Mouse (Mus musculus) lung, embryonic 15.5 days (tissue): ENCODE results near the gene Sppl2b. TPM values are rescaled to one million over a fixed set of nuclear protein-coding genes. Genes with fewer than 3 reads are reported as not detected.
A peak's percentile ranks its signal among the peaks of the same experiment; 100 is the strongest.

Source experiments
- ATAC-seq: fragments of 200-750 bp; cut with Nextera tagmentation; 2 replicates; pipeline ENCODE4 v1.8.0; 2017; ENCODE audit warnings: moderate number of reproducible peaks, borderline replicate concordance; ENCODE audit not compliant: low FRiP score, low TSS enrichment; ENCODE audit errors: extremely low read depth
- H3K27ac ChIP-seq: fragments of 300-500 bp; sonication (generic); 2 replicates; pipeline ENCODE4 v1.5.1; 2015; ENCODE audit warnings: moderate library complexity, mild to moderate bottlenecking, inconsistent platforms
- H3K27me3 ChIP-seq: fragments of 300-500 bp; sonication (generic); 2 replicates; pipeline ENCODE4 v1.6.1; 2015; ENCODE audit warnings: inconsistent platforms
- H3K36me3 ChIP-seq: fragments of 300-500 bp; sonication (generic); 2 replicates; pipeline ENCODE4 v1.6.1; 2015; ENCODE audit warnings: inconsistent platforms
- H3K4me1 ChIP-seq: fragments of 300-500 bp; sonication (generic); 2 replicates; pipeline ENCODE4 v1.6.1; 2015; ENCODE audit warnings: inconsistent platforms
- H3K4me2 ChIP-seq: fragments of 300-500 bp; sonication (generic); 2 replicates; pipeline ENCODE4 v1.6.1; 2015; ENCODE audit warnings: inconsistent platforms, mild to moderate bottlenecking, moderate library complexity
- H3K4me3 ChIP-seq: fragments of 300-500 bp; sonication (generic); 2 replicates; pipeline ENCODE4 v1.5.1; 2015; ENCODE audit warnings: mild to moderate bottlenecking, inconsistent platforms
- H3K9ac ChIP-seq: fragments of 300-500 bp; sonication (generic); 2 replicates; pipeline ENCODE4 v1.6.1; 2015; ENCODE audit warnings: inconsistent platforms
- H3K9me3 ChIP-seq: fragments of 300-500 bp; sonication (generic); 2 replicates; pipeline ENCODE4 v1.6.1; 2016; ENCODE audit warnings: inconsistent platforms
- WGBS: fragments of 180-500 bp; shearing (Covaris S2); methylation state at CpG from one replicate; pipeline ENCODE4 v1.1.7; 2015; 5-methylcytosine and 5-hydroxymethylcytosine counted together
- polyA plus RNA-seq: library from polyadenylated mRNA; unstranded; fragments of >200 nt; fragmentation: Nextera tagmentation; extraction: Ambion mirVana; gene quantifications from 2 replicates; pipeline ENCODE4 v1.2.1, GENCODE M21; 2015

Gene Sppl2b
- polyA plus RNA-seq, 1 experiment from 2014 or later: 40.8 TPM

GRCm38 (mm10) chr10:80880901-80881300 lies 25.8 kb downstream of the Sppl2b start:
- H3K4me2 ChIP-seq: no peak overlapping the region
- H3K4me3 ChIP-seq: no peak overlapping the region
- WGBS: 67% methylated on average over 2 of the region's 2 CpGs
- no peaks in the 10 kb centered on the region for H3K36me3 ChIP-seq
- no peak overlapping the region for H3K9ac ChIP-seq
- no peaks in the 10 kb centered on the region for H3K4me1 ChIP-seq
- H3K27ac ChIP-seq: no peak overlapping the region
- H3K9me3 ChIP-seq: no peaks in the 10 kb centered on the region
- ATAC-seq: no peak
- H3K27me3 ChIP-seq: no peaks in the 10 kb centered on the region

GRCm38 (mm10) chr10:80881301-80881700 lies 26.2 kb downstream of the Sppl2b start:
- Histone ChIP-seq H3K4me2 (no peak overlapping the region), H3K27ac (no peak overlapping the region), H3K36me3 (no peaks in the 10 kb centered on the region), H3K4me3 (no peak overlapping the region), H3K4me1 (no peaks in the 10 kb centered on the region), H3K9me3 (no peaks in the 10 kb centered on the region), H3K9ac (no peak overlapping the region), H3K27me3 (no peaks in the 10 kb centered on the region)
- no peak for ATAC-seq
- 22% methylated on average over 10 of the region's 10 CpGs for WGBS

DNA sequence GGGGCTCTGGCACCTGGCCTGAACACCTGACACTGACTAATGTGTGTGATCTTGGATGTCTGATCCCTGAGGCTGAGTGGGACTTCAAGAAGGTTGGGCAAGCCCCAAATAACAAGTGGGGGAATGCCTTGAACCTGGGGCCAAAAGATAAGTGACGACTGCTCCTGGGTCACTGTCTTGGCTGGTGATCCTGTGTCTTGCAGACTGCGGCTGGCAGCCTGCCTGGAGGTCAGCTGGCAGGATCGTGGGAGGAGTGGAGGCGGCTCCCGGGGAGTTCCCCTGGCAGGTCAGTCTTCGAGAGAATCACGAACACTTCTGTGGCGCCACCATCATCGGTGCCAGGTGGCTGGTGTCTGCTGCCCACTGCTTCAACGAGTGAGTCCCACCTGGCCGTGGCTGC lies 32.1 kb downstream of the Sppl2b start:
- no peak overlapping the region for H3K4me3 ChIP-seq
- no peak overlapping the region for H3K9ac ChIP-seq
- no peak overlapping the region for H3K4me2 ChIP-seq
- no peak for ATAC-seq
- 28% methylated on average over 11 of the region's 11 CpGs for WGBS
- peaks cover 36% of the 10 kb centered on the region for H3K27me3 ChIP-seq
- H3K9me3 ChIP-seq: no peaks in the 10 kb centered on the region
- no peak overlapping the region for H3K27ac ChIP-seq
- H3K36me3 ChIP-seq: no peaks in the 10 kb centered on the region
- H3K4me1 ChIP-seq: 0 out of 2 replicates have a peak, but pooled peaks cover 4% of the 10 kb centered on the region

GRCm38 (mm10) chr10:80895100-80895499 lies 40.0 kb downstream of the Sppl2b start:
- Histone ChIP-seq H3K9ac (no peak overlapping the region), H3K27ac (no peak overlapping the region), H3K4me3 (no peak overlapping the region), H3K4me1 (peaks cover 9% of the 10 kb centered on the region), H3K27me3 (peaks cover 10% of the 10 kb centered on the region), H3K36me3 (peaks cover 10% of the 10 kb centered on the region; the same call in 1 of the 2 replicates), H3K4me2 (no peak overlapping the region), H3K9me3 (no peaks in the 10 kb centered on the region)
- no peak for ATAC-seq
- WGBS: 77% methylated on average over 7 of the region's 7 CpGs

DNA sequence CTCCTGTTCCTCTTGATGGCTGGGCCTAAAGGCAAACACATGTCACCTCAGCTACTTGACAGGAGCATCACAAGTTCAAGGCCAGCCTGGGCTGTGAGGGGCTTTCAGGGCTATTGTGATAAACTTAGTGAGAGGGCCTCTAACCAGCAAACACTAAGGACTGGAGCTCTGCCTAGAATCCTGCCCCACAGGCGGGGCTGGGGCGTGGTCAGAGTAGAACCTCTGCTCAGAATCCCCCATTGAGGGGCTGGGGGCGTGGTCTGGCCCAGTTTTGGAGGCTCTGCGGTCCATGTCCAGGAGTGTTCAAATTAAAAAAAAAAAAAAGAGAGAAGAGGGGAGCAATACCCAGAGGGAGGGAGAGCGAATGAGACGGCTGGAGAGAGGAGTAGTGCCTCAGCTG lies 40.6 kb downstream of the Sppl2b start:
- Histone ChIP-seq H3K9ac (no peak overlapping the region), H3K27me3 (peaks cover 4% of the 10 kb centered on the region), H3K36me3 (peaks cover 10% of the 10 kb centered on the region; the same call in 1 of the 2 replicates), H3K4me1 (peaks cover 9% of the 10 kb centered on the region), H3K4me2 (no peak overlapping the region), H3K4me3 (no peak overlapping the region), H3K9me3 (no peaks in the 10 kb centered on the region), H3K27ac (no peak overlapping the region)
- WGBS: 75% methylated on average over 6 of the region's 6 CpGs
- ATAC-seq: no peak

DNA sequence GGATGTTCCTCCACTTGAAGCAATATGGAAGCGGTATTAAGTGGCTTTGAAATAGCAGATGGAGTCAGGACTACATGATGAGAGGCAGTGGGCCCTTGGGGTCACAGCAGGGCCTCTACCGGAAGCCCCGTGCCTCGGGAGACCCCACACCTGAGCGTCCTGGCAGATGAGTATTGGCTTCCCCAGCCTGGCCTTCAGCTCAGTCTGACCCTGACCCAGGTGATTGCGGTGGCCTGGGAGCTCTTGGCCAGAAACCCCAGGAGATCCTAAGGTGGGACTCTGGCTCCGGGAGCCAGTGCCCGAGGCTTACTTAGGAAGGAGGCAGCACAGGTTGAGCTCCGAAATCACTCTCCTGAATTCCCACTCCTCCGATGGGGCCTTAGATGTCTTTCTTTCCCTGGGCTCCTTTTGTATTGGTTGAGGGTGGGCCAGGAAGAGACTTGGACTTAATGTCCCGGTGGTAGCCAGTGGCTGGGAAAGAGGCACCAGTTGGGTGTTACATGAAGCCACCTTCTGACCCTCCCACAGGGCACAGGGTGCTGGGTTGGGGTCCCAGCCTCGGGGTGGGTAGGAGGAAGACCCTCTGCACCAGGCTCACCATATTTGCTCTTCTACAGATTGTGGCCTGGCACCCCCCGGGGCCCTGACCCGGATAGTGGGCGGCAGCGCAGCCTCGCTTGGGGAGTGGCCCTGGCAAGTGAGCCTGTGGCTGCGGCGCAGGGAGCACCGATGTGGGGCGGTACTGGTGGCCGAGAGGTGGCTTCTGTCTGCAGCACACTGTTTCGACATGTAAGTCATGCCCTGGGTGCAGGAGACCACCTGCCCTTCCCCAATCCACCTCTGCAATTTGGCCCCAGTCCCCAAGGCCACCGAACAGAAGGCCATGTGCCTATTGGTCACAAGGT lies 41.8 kb downstream of the Sppl2b start:
- no peak for ATAC-seq
- Histone ChIP-seq H3K4me3 (no peak overlapping the region), H3K27me3 (no peaks in the 10 kb centered on the region), H3K9ac (no peak overlapping the region), H3K4me1 (peaks cover 15% of the 10 kb centered on the region), H3K36me3 (peaks cover 11% of the 10 kb centered on the region; the same call in 1 of the 2 replicates), H3K4me2 (no peak overlapping the region), H3K9me3 (no peaks in the 10 kb centered on the region), H3K27ac (no peak overlapping the region)
- 66% methylated on average over 24 of the region's 24 CpGs for WGBS

- no peak for ATAC-seq
- Histone ChIP-seq H3K4me1 (peaks cover 15% of the 10 kb centered on the region), H3K9me3 (no peaks in the 10 kb centered on the region), H3K27me3 (no peaks in the 10 kb centered on the region), H3K9ac (no peak overlapping the region), H3K27ac (no peak overlapping the region), H3K36me3 (peaks cover 21% of the 10 kb centered on the region; the same call in 1 of the 2 replicates), H3K4me3 (no peak overlapping the region), H3K4me2 (no peak overlapping the region)
- WGBS: 32% methylated on average over 41 of the region's 41 CpGs
Measured at GRCm38 (mm10) chr10:80897861-80898510, 42.9 kb downstream of the Sppl2b start.

DNA sequence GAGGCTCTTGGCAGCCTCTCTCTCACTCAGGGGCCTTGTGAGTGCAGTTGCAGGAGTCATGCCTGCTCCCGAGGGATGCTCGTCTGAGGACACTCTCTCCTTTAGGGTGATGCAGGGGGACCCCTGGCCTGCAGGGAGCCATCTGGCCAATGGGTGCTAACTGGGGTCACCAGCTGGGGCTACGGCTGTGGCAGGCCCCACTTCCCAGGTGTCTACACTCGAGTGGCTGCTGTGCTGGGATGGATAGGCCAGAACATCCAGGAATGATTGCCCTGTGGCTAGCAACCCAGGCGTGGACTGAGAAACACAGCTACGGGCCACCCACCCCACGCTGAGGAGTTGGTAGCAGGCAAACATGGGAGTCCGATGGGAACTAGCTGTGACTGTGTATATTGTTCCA lies 44.0 kb downstream of the Sppl2b start:
- Histone ChIP-seq H3K4me2 (peak overlapping the region; percentile 90; the same call in 1 of the 2 replicates), H3K27me3 (no peaks in the 10 kb centered on the region), H3K4me1 (peaks cover 15% of the 10 kb centered on the region), H3K36me3 (peaks cover 32% of the 10 kb centered on the region), H3K9me3 (no peaks in the 10 kb centered on the region), H3K9ac (no peak overlapping the region), H3K27ac (no peak overlapping the region), H3K4me3 (peak overlapping the region; percentile 72; the same call in 1 of the 2 replicates)
- WGBS: 85% methylated on average over 8 of the region's 8 CpGs
- no peak for ATAC-seq

DNA sequence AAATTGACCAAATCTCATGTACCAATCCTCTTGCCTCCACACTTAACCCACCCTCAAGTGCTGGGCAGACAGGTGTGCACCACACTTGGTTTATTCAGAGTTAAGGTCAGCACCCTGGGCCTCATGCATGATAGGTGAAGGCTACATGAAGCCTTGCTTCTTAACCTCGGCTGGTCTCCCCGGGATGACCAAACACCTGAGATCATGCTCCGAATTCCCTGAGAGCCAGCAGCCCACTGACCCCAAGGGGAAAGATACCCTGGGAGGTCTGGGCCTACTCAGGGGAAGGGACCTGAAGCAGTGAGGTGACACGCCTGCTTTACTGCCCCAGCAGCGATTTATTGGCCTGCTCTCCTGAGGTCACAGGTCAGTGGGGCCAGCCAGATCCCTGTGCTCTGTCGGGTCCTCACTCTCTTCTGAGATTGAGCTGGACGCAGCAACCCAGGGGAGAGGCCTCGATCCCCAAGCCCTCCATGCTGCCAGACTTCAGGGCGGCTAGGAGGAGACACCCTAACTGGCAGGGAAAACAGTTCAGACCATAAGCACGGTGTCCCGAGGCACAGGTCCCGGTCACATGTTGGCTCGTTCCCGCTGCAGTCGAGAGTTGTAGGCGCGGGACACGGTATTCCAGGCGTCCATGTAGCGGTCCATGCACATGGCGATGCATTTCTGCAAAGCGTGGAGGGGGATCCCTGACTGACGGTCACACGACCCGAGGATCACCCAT lies 44.7 kb downstream of the Sppl2b start:
- no peak; the same call in 1 of the 2 replicates for ATAC-seq
- Histone ChIP-seq H3K27me3 (no peaks in the 10 kb centered on the region), H3K4me3 (peak overlapping the region; percentile 72), H3K9me3 (no peaks in the 10 kb centered on the region), H3K9ac (peak overlapping the region; percentile 77), H3K4me1 (peaks cover 15% of the 10 kb centered on the region), H3K27ac (no peak overlapping the region), H3K4me2 (peak overlapping the region; percentile 90), H3K36me3 (peaks cover 39% of the 10 kb centered on the region)
- WGBS: 11% methylated on average over 25 of the region's 25 CpGs

GRCm38 (mm10) chr10:80900318-80901247 lies 45.5 kb downstream of the Sppl2b start, which contains the start of gene Timm13:
Gene Timm13 (minus strand): TSS chr10:80900969.
- under 1% methylated on average over 72 of the region's 72 CpGs for WGBS
- Histone ChIP-seq H3K9me3 (no peaks in the 10 kb centered on the region), H3K4me2 (peak within 1 kb of the TSS; percentile 90), H3K4me1 (peaks cover 15% of the 10 kb centered on the region), H3K9ac (peak within 1 kb of the TSS; percentile 77), H3K27me3 (no peaks in the 10 kb centered on the region), H3K36me3 (peaks cover 45% of the 10 kb centered on the region), H3K4me3 (peak within 1 kb of the TSS; percentile 72), H3K27ac (peak within 1 kb of the TSS; percentile 73)
- peak; percentile 94 for ATAC-seq
